Mouse (Mus musculus) urinary bladder, postnatal 36 days (tissue): ENCODE data around the gene Cfap299.

Experiments
- DNase-seq, 2 experiments: peaks; one replicate each; pipeline ENCODE4 v3.0.0; 2022; ENCODE audit warnings: low spot score in 2 of 2, mixed read lengths in 1 of 2

The Cfap299 gene

GRCm38 (mm10) chr5:98376799-98377090 lies 47.6 kb downstream of the Cfap299 start:
- DNase-seq: no peak

GRCm38 (mm10) chr5:98380360-98380759 lies 51.3 kb downstream of the Cfap299 start:
- no peak for DNase-seq

- DNase-seq: no peak
Measured at GRCm38 (mm10) chr5:98387054-98387453, 58.0 kb downstream of the Cfap299 start.

GRCm38 (mm10) chr5:98402165-98402564 lies 73.1 kb downstream of the Cfap299 start:
- no peak for DNase-seq

GRCm38 (mm10) chr5:98410060-98410459 lies 81.0 kb downstream of the Cfap299 start:
- peak in 1 of 2 experiments; percentile 15 for DNase-seq

- DNase-seq: no peak
Measured at GRCm38 (mm10) chr5:98416385-98417145, 87.5 kb downstream of the Cfap299 start.

GRCm38 (mm10) chr5:98424965-98425364 lies 95.9 kb downstream of the Cfap299 start:
- DNase-seq: no peak

GRCm38 (mm10) chr5:98426112-98426511 lies 97.0 kb downstream of the Cfap299 start:
- no peak for DNase-seq

GRCm38 (mm10) chr5:98430060-98430459 lies 101.0 kb downstream of the Cfap299 start:
- DNase-seq: no peak

- no peak for DNase-seq
Measured at GRCm38 (mm10) chr5:98438686-98439085, 109.6 kb downstream of the Cfap299 start.

- DNase-seq: no peak
Measured at GRCm38 (mm10) chr5:98446771-98447462, 117.8 kb downstream of the Cfap299 start.

GRCm38 (mm10) chr5:98449873-98450272 lies 120.8 kb downstream of the Cfap299 start:
- no peak for DNase-seq

GRCm38 (mm10) chr5:98466882-98467535 lies 137.9 kb downstream of the Cfap299 start:
- DNase-seq: no peak

GRCm38 (mm10) chr5:98470052-98470451 lies 140.9 kb downstream of the Cfap299 start:
- DNase-seq: no peak

- no peak for DNase-seq
Measured at GRCm38 (mm10) chr5:98476539-98476938, 147.4 kb downstream of the Cfap299 start.

GRCm38 (mm10) chr5:98477261-98477660 lies 148.2 kb downstream of the Cfap299 start:
- DNase-seq: no peak

- no peak for DNase-seq
Measured at GRCm38 (mm10) chr5:98483507-98483906, 154.4 kb downstream of the Cfap299 start.

GRCm38 (mm10) chr5:98485189-98485588 lies 156.1 kb downstream of the Cfap299 start:
- DNase-seq: no peak

GRCm38 (mm10) chr5:98498317-98498716 lies 169.2 kb downstream of the Cfap299 start:
- no peak for DNase-seq

- no peak for DNase-seq
Measured at GRCm38 (mm10) chr5:98516214-98516613, 187.1 kb downstream of the Cfap299 start.

GRCm38 (mm10) chr5:98520118-98520517 lies 191.0 kb downstream of the Cfap299 start:
- DNase-seq: no peak

- no peak for DNase-seq
Measured at GRCm38 (mm10) chr5:98522270-98522977, 193.3 kb downstream of the Cfap299 start.
